Mouse (Mus musculus): ENCODE measurements around the gene Garnl3.

The Garnl3 gene

DNA sequence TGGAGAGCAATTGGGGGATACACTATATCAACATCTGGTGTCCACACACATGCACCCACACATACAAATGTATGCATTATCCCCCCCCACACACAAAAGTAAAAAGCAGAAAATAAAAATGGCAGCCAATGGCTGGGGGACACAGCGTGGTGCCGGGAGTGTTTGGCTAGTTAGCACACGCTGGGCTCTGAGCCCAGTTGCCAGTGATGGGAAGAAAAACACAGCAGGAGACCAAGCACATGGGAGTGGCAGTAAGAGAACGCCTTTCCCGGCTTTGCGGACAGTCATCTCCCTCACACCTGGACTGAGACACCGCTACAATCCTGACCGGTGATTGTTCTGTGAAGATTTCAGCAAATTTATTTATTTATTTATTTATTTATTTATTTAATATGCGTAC, 160.2 kb downstream of the Garnl3 start:
- DNase-seq (ENCODE audit: low spot score in 2 of 2): no peak

DNA sequence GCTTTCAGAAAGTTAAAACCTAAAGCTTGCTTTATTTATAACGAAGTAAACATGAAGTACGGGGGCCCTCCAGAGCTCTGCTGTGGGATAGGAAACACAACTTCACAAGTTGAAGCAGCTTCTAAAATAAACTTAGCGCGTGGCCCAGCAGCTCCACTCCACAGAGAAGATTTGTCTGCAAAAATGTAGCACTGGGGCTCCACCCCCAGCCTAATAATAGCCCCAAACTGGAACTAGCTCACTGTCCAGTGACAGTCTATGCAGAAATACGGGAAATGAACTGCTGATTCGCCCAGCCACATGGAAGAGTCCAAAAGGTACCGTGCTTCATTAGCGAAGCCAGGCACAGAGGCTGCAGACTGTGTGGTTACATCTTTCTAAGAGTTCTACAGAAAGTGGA, 162.1 kb downstream of the Garnl3 start:
- no peak for DNase-seq (ENCODE audit: low spot score in 2 of 2)

DNA sequence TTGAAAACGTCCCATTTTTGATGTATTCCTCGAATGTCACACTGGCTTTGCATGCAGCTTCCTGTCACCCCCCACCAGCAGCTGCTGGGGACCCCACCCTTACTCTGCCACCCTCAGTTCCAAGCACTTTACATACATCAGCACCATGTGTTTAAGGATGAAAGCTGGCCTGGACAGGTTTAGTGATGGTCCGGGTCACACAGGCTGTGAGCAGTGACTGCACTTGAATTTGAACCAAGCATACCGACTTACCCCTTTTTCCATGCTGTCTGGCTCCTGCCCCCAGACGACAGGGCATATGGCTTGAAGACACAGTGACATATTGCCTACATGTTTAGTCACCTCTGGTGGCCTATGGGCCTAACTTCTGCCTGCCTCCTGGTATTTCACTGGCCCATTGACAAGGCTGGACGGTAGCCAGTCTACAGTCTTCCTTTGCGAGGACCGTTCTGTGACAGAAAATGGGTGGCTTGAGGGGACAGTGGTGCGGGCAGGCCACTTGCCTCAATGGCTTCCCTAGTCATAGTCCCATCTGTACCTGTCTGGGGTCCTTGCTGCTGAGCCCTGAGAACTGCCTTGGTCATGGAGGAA, 163.3 kb downstream of the Garnl3 start:
- DNase-seq (ENCODE audit: low spot score in 2 of 2): no peak

DNA sequence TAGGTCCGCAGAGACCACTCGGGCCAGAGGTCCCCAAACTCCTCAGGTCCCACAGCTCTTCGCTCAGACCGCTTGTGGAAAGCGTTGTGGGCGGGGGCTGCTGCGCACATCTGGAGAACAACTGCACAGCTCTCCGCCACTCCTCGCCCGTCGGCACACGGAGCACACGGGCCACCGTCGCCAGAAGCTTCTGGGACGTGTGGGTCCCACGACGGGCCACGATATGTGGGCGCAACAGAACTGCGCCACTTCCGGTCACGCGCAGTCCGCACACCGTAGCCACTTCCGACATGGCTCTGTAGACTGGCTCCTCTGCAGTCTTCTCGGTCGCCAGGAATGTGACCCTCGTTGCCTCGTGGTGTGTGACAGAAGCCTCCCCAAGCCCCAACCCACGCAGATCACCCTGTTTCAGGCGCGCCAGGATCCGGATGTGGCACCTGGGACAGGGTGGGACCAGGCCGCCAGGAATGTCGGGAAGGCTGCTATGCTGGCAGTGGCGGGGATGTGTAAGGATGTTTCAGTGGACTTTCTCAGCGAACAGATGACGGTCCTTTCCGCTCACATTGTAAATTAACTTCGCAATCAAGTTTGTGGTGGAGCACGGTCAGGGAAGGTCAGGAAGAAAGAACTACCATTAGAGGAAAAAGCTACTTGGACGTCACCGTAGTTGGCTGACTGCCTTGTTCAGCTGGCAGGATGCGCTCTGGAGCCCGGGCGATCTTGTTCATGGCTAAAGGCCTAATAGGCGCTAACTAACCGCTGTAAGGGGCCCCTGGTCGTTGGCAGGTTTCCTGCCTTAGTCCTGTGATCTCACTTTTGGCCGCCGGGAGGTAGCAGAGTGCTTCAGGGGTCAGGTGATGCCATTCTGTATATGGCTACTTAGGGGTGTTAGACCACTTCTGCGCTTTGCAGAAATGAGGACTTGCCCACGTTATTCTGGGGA, 164.5 kb downstream of the Garnl3 start:
- peak; percentile 85 to 90 for DNase-seq (ENCODE audit: low spot score in 2 of 2)

DNA sequence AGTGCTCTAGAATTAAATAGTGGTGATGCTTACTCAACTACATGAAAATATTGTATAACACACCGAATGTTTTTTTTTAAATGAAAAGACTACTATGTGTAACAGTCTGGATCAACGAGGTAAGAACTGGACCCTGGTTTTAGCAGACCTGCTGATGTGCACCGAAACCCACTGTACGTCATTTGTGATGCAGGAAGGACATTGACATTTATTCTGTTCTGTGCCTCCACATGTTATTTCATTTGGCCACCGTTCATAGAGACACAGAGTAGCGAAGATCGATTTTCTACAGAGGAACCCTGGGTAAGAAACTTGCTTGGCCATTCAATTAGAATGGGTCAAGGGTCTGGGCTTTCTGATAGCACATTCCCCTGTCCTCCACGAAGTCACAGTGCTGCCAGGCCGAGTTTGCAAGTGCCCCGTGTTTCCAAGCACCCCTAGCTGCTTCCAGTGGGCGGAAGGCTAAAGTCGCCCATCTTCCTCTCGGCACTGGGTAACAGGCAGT, 165.2 kb downstream of the Garnl3 start:
- DNase-seq (ENCODE audit: low spot score in 2 of 2): no peak

DNA sequence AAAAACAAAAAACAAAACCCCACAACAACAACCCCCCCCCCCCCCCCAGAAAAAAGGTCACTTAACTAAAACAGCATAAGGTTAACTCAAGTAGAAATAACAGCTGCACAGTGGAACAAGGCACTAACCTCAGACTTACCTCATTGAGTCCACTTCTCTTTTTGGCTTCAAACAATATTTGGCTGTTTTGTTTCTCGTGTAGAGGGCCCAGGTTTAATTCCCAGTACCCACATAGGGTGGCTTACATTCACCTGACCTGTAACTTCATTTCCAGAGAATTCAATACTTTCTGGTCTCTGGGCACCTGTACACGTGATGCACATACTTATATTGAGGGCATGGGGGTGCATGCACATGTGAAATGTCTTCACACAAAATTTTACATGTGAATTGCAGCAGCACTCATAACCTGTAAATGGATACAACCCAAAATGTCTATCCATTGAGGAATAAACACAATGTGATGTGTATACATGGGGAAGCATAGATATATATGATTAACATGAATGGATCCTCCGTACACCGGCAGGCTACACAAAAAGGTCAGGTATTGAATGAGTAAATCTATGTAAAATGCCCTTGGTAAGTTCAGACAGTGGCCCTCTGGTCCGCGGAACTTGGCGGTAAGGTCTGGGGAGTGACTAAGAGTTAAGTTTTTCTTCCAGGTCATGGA, 165.8 kb downstream of the Garnl3 start:
- DNase-seq (ENCODE audit: low spot score in 2 of 2): peak in 1 of 2 experiments; percentile 33

DNA sequence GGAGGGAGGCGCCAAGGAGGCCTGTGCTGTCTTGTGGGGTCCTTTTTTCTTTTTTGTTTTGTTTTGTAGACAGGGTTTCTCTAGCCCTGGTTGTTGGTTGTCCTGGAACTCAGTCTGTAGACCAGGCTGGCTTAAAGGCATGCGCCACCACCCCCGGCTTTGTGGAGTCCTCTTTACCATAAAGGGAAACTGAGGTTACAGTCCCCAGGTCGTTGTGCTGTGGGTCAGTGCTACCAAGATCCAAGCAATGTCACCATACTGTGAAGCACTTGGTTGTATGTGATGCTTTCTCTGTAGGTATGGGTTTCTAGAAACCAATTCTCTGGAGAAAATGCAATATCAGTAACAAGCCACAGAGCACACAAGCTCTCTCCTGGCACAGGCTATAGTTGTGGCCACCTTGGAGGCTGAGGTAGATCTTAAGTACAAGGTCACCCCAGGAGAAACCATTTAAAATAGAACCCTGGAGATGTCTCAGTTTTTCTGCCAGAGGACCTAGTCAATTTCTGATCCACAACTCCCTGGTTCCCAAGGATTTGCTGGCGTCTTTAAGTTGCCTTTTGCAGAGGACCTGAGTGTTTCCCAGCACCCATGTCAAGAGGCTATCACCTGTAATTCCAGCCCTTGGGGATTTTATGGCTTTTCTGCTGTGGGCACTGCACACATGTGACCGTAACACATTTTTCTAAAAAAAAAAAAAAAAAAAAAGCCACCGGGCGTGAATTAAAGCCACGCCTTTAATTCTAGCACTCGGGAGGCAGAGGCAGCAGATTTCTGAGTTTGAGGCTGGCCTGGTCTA, 166.6 kb downstream of the Garnl3 start:
- no peak for DNase-seq (ENCODE audit: low spot score in 2 of 2)

DNA sequence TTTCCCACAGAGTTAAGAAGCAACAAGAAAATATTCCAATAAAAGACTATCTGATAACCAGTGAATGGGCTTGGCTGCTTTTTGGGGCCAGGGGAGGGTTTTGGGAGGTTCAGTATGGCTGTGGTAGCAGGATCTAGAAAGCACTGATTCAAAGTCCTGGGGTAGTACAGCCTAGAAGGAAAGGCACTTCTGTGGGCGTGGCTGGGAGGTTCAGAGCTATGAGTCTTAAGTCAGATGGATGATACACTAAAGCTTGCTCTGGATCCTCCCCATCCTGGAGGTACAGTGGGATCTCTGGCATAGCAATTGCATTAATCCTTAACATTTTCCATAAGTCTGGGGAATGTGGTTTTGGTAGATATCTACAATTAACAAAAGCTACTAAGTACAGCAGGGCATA, 167.5 kb downstream of the Garnl3 start:
- DNase-seq (ENCODE audit: low spot score in 2 of 2): no peak

DNA sequence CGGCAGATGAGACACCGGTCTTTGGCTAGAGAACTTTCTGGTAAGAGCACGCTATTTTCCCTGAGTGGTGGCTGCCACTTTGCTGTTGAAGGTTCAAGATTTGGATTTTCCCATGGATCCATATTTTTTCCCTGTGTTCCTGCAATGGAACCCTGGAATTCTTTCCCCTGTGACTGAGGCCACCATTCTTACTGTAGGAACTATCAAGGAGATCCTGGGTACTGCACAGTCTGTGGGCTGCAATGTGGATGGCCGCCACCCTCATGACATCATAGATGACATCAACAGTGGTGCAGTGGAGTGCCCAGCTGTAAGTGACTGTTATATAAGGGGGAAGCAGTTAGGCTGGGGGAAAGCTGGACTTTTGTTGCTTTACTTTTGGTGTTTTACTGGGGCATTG, 167.9 kb downstream of the Garnl3 start:
- DNase-seq (ENCODE audit: low spot score in 2 of 2): no peak

DNA sequence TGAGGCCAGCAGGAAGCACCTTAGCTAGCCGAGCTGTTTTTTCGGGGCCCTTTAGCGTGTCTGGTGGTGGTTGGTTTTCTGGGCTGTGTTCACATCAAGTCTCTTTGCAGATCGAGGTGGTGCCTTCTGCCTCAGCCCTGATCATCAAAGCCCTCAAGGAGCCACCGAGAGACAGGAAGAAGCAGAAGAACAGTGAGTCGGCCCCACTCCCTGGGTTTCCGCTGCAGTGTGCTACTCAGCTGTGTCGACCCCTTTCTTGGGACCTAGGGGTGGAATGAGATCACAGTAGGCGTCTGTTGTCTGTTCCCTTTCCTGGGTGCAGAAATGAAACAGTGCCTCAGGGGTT, 168.6 kb downstream of the Garnl3 start:
- peak in 1 of 2 experiments; percentile 41 for DNase-seq (ENCODE audit: low spot score in 2 of 2)

DNA sequence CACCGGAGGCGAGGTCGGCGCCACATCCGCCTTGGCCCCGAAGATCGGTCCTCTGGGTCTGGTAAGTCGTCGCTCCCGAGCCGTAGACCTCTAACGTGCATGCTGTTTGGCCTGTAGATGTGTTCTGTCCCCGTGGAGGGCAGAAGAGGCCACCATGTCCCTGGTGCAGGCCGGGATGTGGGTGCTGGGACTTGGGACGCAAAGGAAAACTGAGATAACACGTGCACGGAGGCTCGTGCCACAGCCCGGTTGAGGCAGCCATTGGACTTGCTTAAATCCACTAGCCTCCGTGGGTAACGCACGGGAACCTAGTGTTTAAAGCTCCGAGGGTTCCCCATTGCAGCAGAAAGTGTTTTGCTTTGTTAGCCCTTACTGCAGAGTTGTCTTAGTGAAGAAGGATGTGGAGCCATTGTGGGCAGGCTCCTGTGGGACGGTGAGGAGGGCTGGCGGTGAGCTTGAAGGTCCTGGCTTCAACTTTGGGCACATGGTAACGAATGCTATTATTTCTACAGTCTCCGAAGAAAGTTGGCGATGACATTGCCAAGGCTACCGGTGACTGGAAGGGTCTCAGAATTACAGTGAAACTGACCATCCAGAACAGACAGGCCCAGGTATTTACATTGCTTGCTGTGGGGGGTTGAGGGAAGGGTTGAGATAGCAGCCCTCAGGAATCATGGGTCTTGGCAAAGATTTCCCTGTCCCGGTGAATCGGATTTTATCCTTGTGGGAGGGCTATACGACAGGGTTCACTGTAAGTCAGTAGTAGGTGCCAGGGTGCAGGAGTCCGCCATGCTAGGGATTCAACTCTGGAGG, 169.2 kb downstream of the Garnl3 start:
- DNase-seq (ENCODE audit: low spot score in 2 of 2): no peak

DNA sequence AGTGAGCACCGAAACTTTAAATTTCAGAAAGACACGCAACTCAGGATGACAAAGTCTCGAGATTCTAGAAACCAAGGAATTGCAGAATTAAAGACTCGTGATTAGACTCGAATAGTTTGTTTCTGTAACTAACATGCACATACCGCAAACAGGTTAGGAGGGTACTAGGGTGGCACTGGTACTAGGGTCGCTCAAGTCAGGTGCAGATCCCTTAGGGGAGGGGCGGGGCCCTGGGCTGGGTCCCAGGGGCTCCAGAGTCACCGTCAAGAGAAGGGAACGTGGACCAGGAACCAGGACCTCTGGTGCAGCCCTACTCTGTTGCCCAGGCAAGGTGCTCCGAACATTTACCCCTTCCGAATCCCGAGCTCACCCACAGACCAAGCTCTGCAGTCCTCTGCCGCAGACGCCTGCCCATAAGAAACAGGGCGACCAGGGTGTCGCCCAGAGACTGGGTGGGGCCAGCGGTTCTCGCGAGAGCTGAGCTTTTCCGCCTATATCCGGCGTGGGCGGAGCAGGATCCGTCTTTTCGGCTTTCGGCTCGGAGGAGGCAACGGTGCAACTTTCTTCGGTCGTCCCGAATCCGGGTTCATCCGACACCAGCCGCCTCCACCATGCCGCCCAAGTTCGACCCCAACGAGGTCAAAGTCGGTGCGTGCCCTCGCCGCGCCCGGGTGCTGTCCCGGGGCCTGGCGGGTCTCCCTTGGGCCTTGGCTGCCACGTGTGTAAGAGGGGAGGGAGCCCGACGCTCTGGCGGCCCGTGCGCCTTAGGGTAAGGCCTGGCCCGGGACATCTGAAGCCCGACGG, 170.1 kb downstream of the Garnl3 start, which contains the start of the genes Rpl12 and Lrsam1:
Rpl12 (plus strand) TSS at position 368 of the 804 bp plus-strand sequence.
Lrsam1 (minus strand) TSS at position 423 of the 804 bp plus-strand sequence.
- peak; percentile 94 to 95 for DNase-seq (ENCODE audit: low spot score in 2 of 2)

DNA sequence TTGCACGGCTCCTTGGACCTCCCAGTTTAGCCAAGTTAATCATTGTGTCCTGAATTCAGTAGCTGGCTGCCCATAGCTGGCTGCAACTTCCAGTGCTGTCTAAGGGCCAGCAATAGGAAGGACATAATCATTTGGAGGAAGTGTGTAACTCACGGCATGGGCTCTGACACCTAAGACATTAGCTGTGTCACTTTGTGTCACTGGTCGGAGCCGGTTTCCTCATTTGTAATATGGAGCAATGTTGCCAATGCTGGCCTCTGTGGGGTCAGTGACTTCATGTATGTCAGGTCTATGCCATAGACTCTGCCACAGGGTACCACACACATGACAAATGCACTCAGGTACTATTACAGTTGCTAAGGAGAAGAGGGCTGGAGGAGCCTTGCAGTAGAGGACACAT, 171.2 kb downstream of the Garnl3 start:
- DNase-seq (ENCODE audit: low spot score in 2 of 2): no peak

DNA sequence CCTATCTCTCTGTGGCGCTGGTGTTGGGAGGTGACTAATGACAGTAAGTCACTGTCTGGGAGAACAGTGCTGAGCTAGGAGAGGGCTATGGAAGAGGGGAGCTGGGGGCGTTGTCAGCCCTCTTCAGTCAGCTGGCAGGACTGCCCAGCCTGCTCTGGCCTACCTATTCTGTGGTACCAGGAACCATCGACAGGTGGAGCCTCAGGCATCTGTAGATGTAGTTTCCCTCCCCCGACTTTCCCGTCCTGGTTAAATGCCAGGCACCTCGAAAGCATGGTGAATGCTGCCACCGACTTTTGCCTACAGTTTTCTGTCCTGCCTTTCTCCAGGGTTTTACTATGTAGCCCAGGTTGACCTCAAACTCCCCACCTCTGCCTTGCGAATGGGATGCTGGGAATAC, 174.1 kb downstream of the Garnl3 start:
- DNase-seq (ENCODE audit: low spot score in 2 of 2): no peak

DNA sequence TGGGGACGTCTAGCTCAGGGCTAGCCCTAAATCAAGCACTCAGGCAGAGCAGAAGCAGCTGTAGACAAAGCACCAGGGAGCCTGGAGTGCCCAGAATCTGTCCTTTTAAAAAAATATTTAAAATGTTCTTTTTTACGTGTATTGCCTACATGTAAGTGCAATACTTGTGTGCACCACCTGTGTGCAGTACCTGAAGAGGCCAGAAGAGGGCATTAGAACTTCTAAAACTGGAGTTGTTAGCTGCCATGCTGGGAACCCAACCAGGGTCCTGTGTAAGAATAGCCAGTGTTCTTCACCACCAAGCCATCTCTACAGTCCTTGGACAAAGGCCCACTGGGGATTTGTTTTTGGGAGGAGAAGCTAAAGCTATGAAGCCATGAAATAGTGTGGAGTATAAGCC, 176.9 kb downstream of the Garnl3 start:
- DNase-seq (ENCODE audit: low spot score in 2 of 2): no peak

DNA sequence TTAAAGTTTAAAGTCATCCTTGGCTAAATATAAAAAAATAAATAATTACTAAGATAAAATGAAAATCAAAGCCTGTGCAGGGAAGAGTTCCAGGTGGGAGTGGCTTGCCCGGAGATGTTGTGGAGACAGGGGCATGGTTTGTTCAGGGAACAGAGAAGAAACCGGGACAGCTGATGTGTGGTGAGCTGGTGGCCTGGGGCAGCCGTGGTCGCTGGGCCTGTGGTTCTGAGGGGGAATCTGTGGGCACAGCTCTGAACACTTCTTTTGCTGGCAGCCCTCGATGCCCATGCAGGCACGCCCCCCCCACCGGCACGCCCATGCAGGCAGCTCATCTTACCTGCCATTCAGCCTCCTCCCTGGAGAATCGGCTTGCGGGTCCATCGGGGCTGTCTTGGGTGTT, 184.0 kb downstream of the Garnl3 start:
- no peak for DNase-seq (ENCODE audit: low spot score in 2 of 2)

DNA sequence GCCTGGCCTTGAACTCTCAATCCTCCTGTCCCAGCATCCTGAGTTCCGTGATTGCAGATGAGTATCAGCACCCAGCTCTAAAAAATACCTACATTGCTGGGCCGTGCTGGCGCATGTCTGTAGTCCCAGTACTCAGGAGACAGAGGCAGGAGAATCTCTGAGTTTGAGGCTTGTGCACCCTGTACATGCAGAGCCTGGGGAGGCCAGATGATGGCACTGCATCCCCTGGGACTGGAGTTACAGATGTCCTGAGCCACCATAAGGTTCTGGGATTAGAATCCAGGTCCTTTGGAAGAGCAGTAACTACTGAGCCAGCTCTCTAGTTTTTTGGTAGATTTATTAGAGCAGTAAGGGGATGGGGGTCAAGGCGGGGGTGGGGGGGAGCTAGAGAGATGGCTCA, 191.0 kb downstream of the Garnl3 start:
- no peak for DNase-seq (ENCODE audit: low spot score in 2 of 2)

DNA sequence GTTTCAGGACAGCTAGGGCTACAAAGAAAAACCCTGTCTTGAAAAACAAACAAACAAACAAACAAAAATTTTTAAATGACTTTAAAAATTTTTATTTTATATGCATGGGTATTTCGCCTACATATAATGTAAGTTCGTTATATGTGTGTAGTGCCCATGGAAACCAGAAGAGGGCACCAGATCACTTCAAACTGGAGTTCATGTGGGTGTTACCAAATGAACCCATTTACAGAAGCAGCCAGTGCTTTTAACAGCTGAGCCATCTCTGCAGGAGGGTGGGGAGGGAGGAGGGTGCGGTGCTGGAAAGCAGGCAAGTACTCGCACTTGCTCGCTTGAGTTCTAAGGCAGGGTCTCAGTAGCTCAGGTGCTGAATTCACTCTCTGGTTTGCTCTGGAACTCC, 192.0 kb downstream of the Garnl3 start:
- DNase-seq (ENCODE audit: low spot score in 2 of 2): peak; percentile 25 to 58

DNA sequence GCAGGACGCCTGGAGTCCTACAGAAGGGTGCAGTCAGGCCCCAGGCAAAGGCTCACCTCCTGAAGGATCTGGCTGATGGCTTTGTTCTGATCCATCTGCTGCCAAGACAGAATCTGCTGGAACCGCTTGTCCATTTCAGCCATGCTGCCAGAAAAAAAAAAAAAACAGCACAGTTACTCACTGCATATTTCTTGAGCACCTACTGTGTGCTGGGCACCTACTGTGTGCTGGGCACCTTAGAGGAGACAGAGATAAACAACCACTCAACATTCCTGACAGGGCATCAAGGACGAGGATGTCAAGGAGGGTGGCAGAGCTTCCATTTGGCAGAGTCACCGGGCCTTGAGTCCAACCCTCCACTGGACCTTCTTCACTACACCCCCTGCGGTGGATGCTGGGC, 192.7 kb downstream of the Garnl3 start:
- no peak for DNase-seq (ENCODE audit: low spot score in 2 of 2)

Data from natural killer cell, adult 2 months (primary cell).